Mouse (Mus musculus): Measurements from ENCODE around the gene Samhd1. TPM values are rescaled to one million over a fixed set of nuclear protein-coding genes. Genes with fewer than 3 reads are reported as not detected.

Gene Samhd1
- total and polyA plus RNA-seq, 3 experiments: 32.8 to 79.5 (median 67.9) TPM

GRCm38 (mm10) chr2:157055721-157056120, 79.3 kb downstream of the Samhd1 start:
- dilution Hi-C loops (cut with MboI; ENCODE audit: extremely low pct_ligation_motif_present, extremely low pct_unique_long_range_greater_than_20kb, low sequenced_read_pairs): no loop called here
- TF ChIP-seq USF2 (conservative IDR thresholded peaks at IDR 0.05; ENCODE audit: low read depth, low read length) (no peak), MAZ (IDR thresholded peaks at IDR 0.05; ENCODE audit: low read depth, low read length) (no peak), POLR2AphosphoS2 (IDR thresholded peaks at IDR 0.05; ENCODE audit: low read depth, low read length) (no peak), MYC (IDR thresholded peaks at IDR 0.05; ENCODE audit: low read depth, low read length) (no peak), NRF1 (IDR thresholded peaks at IDR 0.05; ENCODE audit: low read depth, low read length) (no peak), RAD21 (IDR thresholded peaks at IDR 0.05; ENCODE audit: low read depth, low read length) (no peak), ETS1 (conservative IDR thresholded peaks at IDR 0.05; ENCODE audit: low read depth, low read length) (no peak), EP300 (IDR thresholded peaks at IDR 0.05; ENCODE audit: low read length) (no peak), ELF1 (IDR thresholded peaks at IDR 0.05; ENCODE audit: low read depth, low read length) (no peak), SIN3A (IDR thresholded peaks at IDR 0.05; ENCODE audit: low read length) (no peak), MAFK (IDR thresholded peaks at IDR 0.05; ENCODE audit: insufficient replicate concordance, low read length) (no peak), E2F4 (IDR thresholded peaks at IDR 0.05; ENCODE audit: insufficient replicate concordance, low read depth, low read length) (no peak), BHLHE40 (IDR thresholded peaks at IDR 0.05; ENCODE audit: low read depth, low read length) (no peak), MAX (IDR thresholded peaks at IDR 0.05; ENCODE audit: low read length) (no peak), MXI1 (IDR thresholded peaks at IDR 0.05; ENCODE audit: low read depth, low read length) (no peak), NELFE (IDR thresholded peaks at IDR 0.05; ENCODE audit: low read depth, low read length) (no peak), KAT2A (IDR thresholded peaks at IDR 0.05; ENCODE audit: insufficient replicate concordance, low read length) (no peak), CTCF (conservative IDR thresholded peaks at IDR 0.05 in 1 of 2, IDR thresholded peaks at IDR 0.05 in 1 of 2; ENCODE audit: low read depth in 2 of 2, low read length in 2 of 2) (no peak)
- peaks cover 0 to 55% of the 10 kb centered on the region in 2 experiments; a peak in 2 of 4 replicates for H3K4me1 ChIP-seq (ENCODE audit: control insufficient read depth in 1 of 2, insufficient read depth in 2 of 2)
- in situ Hi-C loops (cut with MboI; ENCODE audit: low pct_ligation_motif_present, low pct_unique_long_range_greater_than_20kb, low sequenced_read_pairs): no loop called here
- no peak overlapping the region for H3K4me2 ChIP-seq (ENCODE audit: insufficient read depth, low read depth, poor library complexity, severe bottlenecking)
- H3K9ac ChIP-seq (ENCODE audit: insufficient read depth, low read depth): no peak overlapping the region
- no peak for DNase-seq (ENCODE audit: extremely low read depth)
- H3K27me3 ChIP-seq (replicated peaks): no peaks in the 10 kb centered on the region
- H3K79me2 ChIP-seq (replicated peaks; ENCODE audit: control insufficient read depth, extremely low read depth, insufficient read depth, poor library complexity, severe bottlenecking): no peaks in the 10 kb centered on the region
- H3K4me3 ChIP-seq (replicated peaks in 1 of 3; ENCODE audit: low read depth in 2 of 3, low read length in 2 of 3, poor library complexity in 1 of 3): no peak overlapping the region
- no peaks in the 10 kb centered on the region for H3K9me3 ChIP-seq (replicated peaks; ENCODE audit: low read length)
- H3K27ac ChIP-seq (ENCODE audit: insufficient read depth, low read depth): no peak overlapping the region
- H3K36me3 ChIP-seq (replicated peaks in 1 of 2; ENCODE audit: control insufficient read depth in 1 of 2, insufficient read depth in 1 of 2, low read length in 1 of 2): peaks cover 0 to 5% of the 10 kb centered on the region in 2 experiments

- Histone ChIP-seq H3K27me3 (replicated peaks) (no peaks in the 10 kb centered on the region), H3K36me3 (replicated peaks in 1 of 2; ENCODE audit: control insufficient read depth in 1 of 2, insufficient read depth in 1 of 2, low read length in 1 of 2) (peaks cover 0 to 7% of the 10 kb centered on the region in 2 experiments), H3K4me3 (replicated peaks in 1 of 3; ENCODE audit: low read depth in 2 of 3, low read length in 2 of 3, poor library complexity in 1 of 3) (no peak overlapping the region), H3K4me2 (ENCODE audit: insufficient read depth, low read depth, poor library complexity, severe bottlenecking) (no peak overlapping the region), H3K9ac (ENCODE audit: insufficient read depth, low read depth) (no peak overlapping the region), H3K27ac (ENCODE audit: insufficient read depth, low read depth) (no peak overlapping the region), H3K4me1 (ENCODE audit: control insufficient read depth in 1 of 2, insufficient read depth in 2 of 2) (peaks cover under 1 to 52% of the 10 kb centered on the region in 2 experiments; a peak in 2 of 4 replicates), H3K9me3 (replicated peaks; ENCODE audit: low read length) (no peaks in the 10 kb centered on the region), H3K79me2 (replicated peaks; ENCODE audit: control insufficient read depth, extremely low read depth, insufficient read depth, poor library complexity, severe bottlenecking) (no peaks in the 10 kb centered on the region)
- no peak for TF ChIP-seq POLR2AphosphoS2 (IDR thresholded peaks at IDR 0.05; ENCODE audit: low read depth, low read length)
- TF ChIP-seq USF2 (conservative IDR thresholded peaks at IDR 0.05; ENCODE audit: low read depth, low read length): no peak
- no peak for TF ChIP-seq NRF1 (IDR thresholded peaks at IDR 0.05; ENCODE audit: low read depth, low read length)
- no peak for TF ChIP-seq MXI1 (IDR thresholded peaks at IDR 0.05; ENCODE audit: low read depth, low read length)
- TF ChIP-seq ZMIZ1 (IDR thresholded peaks at IDR 0.05; ENCODE audit: low read depth, low read length): no peak
- no peak for TF ChIP-seq HCFC1 (IDR thresholded peaks at IDR 0.05; ENCODE audit: low read depth, low read length)
- TF ChIP-seq TBP (conservative IDR thresholded peaks at IDR 0.05; ENCODE audit: low read depth, low read length): no peak
- no peak for TF ChIP-seq IRF4 (IDR thresholded peaks at IDR 0.05; ENCODE audit: low read depth, low read length)
- dilution Hi-C loops (cut with MboI; ENCODE audit: extremely low pct_ligation_motif_present, extremely low pct_unique_long_range_greater_than_20kb, low sequenced_read_pairs): no loop called here
- in situ Hi-C loops (cut with MboI; ENCODE audit: low pct_ligation_motif_present, low pct_unique_long_range_greater_than_20kb, low sequenced_read_pairs): no loop called here
- DNase-seq (ENCODE audit: extremely low read depth): no peak
These were observed 80.2 kb downstream of the Samhd1 start for GRCm38 (mm10) chr2:157054816-157055215.

Measured in CH12.LX (cell line).